Mouse (Mus musculus) left cerebral cortex, adult 8-10 months (tissue): ENCODE measurements around the gene Thrsp. TPM values are rescaled to one million over a fixed set of nuclear protein-coding genes. Genes with fewer than 3 reads are reported as not detected.
A peak's percentile ranks its signal among the peaks of the same experiment; 100 is the strongest.

ENCODE experiments used
- DNase-seq, 2 experiments: peaks; one replicate each; pipeline ENCODE4 v3.0.0; 2022; ENCODE audit warnings: low spot score in 2 of 2
- total RNA-seq, 4 experiments: library from RNA; stranded (reverse); gene quantifications; 2 replicates each; pipeline ENCODE4 v1.2.4; 2022

Gene Thrsp
- total RNA-seq, 4 experiments from 2014 or later, result 17.6 to 27.1 (median 20.5) TPM

- no peak for DNase-seq
Measured at GRCm38 (mm10) chr7:97418717-97419116, 1.2 kb upstream of the Thrsp start.

- DNase-seq, result no peak
Measured at GRCm38 (mm10) chr7:97416473-97416872, 1.1 kb downstream of the Thrsp start.

- DNase-seq, result no peak
Measured at GRCm38 (mm10) chr7:97414915-97415687, 2.4 kb downstream of the Thrsp start.

GRCm38 (mm10) chr7:97414426-97414825, 3.1 kb downstream of the Thrsp start:
- no peak for DNase-seq

- no peak for DNase-seq
Measured at GRCm38 (mm10) chr7:97413981-97414380, 3.5 kb downstream of the Thrsp start.

- DNase-seq, result no peak
Measured at GRCm38 (mm10) chr7:97411575-97411974, 6.0 kb downstream of the Thrsp start.

GRCm38 (mm10) chr7:97411106-97411505, 6.4 kb downstream of the Thrsp start:
- no peak for DNase-seq

GRCm38 (mm10) chr7:97407145-97407544, 10.4 kb downstream of the Thrsp start:
- no peak for DNase-seq

- peak; percentile 39 to 63 for DNase-seq
Measured at GRCm38 (mm10) chr7:97399960-97400715, 17.4 kb downstream of the Thrsp start, which contains the start of gene Ndufc2. Gene Ndufc2, plus strand, starts transcription at chr7:97400003.

GRCm38 (mm10) chr7:97398943-97399342, 18.6 kb downstream of the Thrsp start:
- no peak for DNase-seq

- DNase-seq, result no peak
Measured at GRCm38 (mm10) chr7:97394375-97394774, 23.2 kb downstream of the Thrsp start.

GRCm38 (mm10) chr7:97392079-97392445, 25.5 kb downstream of the Thrsp start:
- no peak for DNase-seq

- DNase-seq, result no peak
Measured at GRCm38 (mm10) chr7:97391293-97392078, 26.0 kb downstream of the Thrsp start.

- no peak for DNase-seq
Measured at GRCm38 (mm10) chr7:97388541-97388940, 29.0 kb downstream of the Thrsp start.

- no peak for DNase-seq
Measured at GRCm38 (mm10) chr7:97387561-97388147, 29.9 kb downstream of the Thrsp start.

GRCm38 (mm10) chr7:97386806-97387370, 30.6 kb downstream of the Thrsp start:
- peak; percentile 41 to 81 for DNase-seq

- no peak for DNase-seq
Measured at GRCm38 (mm10) chr7:97386106-97386805, 31.3 kb downstream of the Thrsp start.

GRCm38 (mm10) chr7:97383496-97384132, 33.9 kb downstream of the Thrsp start:
- no peak for DNase-seq

- no peak for DNase-seq
Measured at GRCm38 (mm10) chr7:97382661-97383060, 34.9 kb downstream of the Thrsp start.
